Mouse (Mus musculus) thymus, adult 2 months (tissue): Measurements from ENCODE around the gene Olfr1340. TPM values are rescaled to one million over a fixed set of nuclear protein-coding genes. Genes with fewer than 3 reads are reported as not detected.

Source experiments
- DNase-seq: peaks from one replicate; pipeline ENCODE4 v3.0.0; 2021
- H3K27ac ChIP-seq: fragments of 200-500 bp; 2 replicates; pipeline ENCODE4 v1.5.1; 2012; ENCODE audit warnings: low read length, control low read depth; ENCODE audit not compliant: control insufficient read depth, insufficient read depth
- H3K27me3 ChIP-seq: fragments of 200-500 bp; 2 replicates; pipeline ENCODE4 v1.6.1; 2012; ENCODE audit warnings: mild to moderate bottlenecking, low read length, moderate library complexity, mixed read lengths; ENCODE audit not compliant: control insufficient read depth, insufficient read depth
- H3K36me3 ChIP-seq: fragments of 200-500 bp; 2 replicates; pipeline ENCODE4 v1.6.1; 2012; ENCODE audit warnings: mild to moderate bottlenecking, low read length, moderate library complexity; ENCODE audit not compliant: control insufficient read depth, insufficient read depth
- H3K4me1 ChIP-seq: fragments of 200-500 bp; replicated peaks from 2 replicates; pipeline ENCODE4 v1.6.1; 2012; ENCODE audit warnings: low read length; ENCODE audit not compliant: control insufficient read depth, insufficient read depth
- H3K4me3 ChIP-seq: fragments of 200-500 bp; 2 replicates; pipeline ENCODE4 v1.5.1; 2012; ENCODE audit warnings: mild to moderate bottlenecking, low read length, control low read depth, moderate library complexity; ENCODE audit not compliant: control insufficient read depth, insufficient read depth
- CTCF ChIP-seq: fragments of 200-500 bp; IDR thresholded peaks from 2 replicates; pipeline ENCODE4 v1.5.1; 2012; ENCODE audit warnings: mild to moderate bottlenecking, control low read depth, low read length, moderate library complexity, borderline replicate concordance; ENCODE audit not compliant: control insufficient read depth, poor library complexity, insufficient read depth; ENCODE audit errors: extremely low read depth
- POLR2A ChIP-seq: fragments of 200-500 bp; IDR thresholded peaks from 2 replicates; pipeline ENCODE4 v1.6.1; 2012; ENCODE audit warnings: mild to moderate bottlenecking, low read length, control low read depth, moderate library complexity; ENCODE audit not compliant: control insufficient read depth, poor library complexity, insufficient read depth; ENCODE audit errors: extremely low read depth
- WGBS: fragments of 180-500 bp; shearing (Covaris S2); methylation state at CpG from one replicate; pipeline ENCODE4 v1.1.7; 2018; 5-methylcytosine and 5-hydroxymethylcytosine counted together
- polyA plus RNA-seq: library from polyadenylated mRNA; depleted of rRNA; stranded (reverse); fragments of >200 nt; gene quantifications from 2 replicates; pipeline ENCODE4 v1.2.3, GENCODE M21; 2012; rRNA removed

Olfr1340 gene
- polyA plus RNA-seq, 1 experiment, result not detected

DNA sequence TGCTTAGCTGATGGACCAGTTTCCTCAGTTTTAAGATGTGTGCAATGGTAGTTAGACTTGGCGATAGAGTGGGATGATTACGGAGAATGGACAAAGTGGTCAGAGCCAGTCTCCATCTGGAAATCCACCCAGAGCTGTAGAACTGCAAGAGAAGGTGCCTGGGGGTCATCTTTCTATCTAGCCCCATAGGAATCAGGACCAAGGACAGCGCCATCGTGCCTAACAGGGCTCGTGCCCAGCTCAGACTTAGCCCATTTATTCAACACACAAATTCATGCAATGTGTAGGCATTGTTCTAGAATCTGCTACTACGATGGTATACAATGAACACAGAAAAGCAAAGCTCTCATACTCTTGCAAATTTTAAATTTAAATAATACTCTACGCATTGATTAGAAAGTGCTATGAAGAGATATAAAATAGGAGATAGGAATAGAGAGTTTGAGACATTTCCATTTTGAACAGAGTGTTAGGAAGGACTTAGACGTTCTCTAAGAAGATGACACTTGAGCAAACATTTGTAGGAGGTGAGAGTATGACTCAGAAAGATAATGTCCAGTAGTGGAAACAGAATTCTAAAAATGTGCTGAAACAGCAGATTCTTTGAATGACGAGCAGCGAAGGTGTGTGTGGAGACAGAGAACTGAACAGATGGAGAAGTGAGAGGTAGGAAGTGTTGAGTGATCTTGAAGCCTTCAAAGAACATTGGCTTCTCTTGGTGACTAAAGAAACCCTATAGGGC, 2.0 kb downstream of the Olfr1340 start:
- Histone ChIP-seq H3K27me3 (no peaks in the 10 kb centered on the region), H3K36me3 (no peaks in the 10 kb centered on the region), H3K4me1 (no peaks in the 10 kb centered on the region), H3K4me3 (no peak overlapping the region), H3K27ac (no peak overlapping the region)
- TF ChIP-seq CTCF, result no peak
- TF ChIP-seq POLR2A, result no peak
- 57% methylated on average over 10 of the region's 10 CpGs for WGBS
- DNase-seq, result no peak

DNA sequence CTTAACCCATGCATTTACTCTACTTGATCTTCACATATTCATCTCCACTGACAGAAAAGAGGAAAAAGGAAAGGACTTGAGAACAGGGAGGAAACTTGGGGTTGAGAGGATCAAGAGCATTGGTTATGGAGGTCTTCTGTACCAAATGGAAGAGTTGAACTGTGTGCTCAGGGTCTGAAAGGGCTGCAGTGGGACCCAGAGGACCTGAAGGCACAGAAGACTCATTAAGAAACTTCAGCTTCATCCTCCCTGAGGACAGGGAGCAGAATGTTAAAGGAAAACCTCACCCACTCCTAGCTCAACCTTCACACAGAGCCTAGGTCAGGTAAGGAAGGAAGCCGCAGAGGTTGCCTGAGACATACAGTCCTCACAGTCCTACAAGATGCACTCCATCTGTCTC, 11.9 kb downstream of the Olfr1340 start, which contains the start of gene Olfr1339:
Gene Olfr1339, plus strand, starts transcription at position 301 of the 400 bp plus-strand sequence.
- TF ChIP-seq CTCF (no peak), POLR2A (no peak)
- DNase-seq, result no peak
- WGBS, result 100% methylated on average over 1 of the region's 1 CpGs

DNA sequence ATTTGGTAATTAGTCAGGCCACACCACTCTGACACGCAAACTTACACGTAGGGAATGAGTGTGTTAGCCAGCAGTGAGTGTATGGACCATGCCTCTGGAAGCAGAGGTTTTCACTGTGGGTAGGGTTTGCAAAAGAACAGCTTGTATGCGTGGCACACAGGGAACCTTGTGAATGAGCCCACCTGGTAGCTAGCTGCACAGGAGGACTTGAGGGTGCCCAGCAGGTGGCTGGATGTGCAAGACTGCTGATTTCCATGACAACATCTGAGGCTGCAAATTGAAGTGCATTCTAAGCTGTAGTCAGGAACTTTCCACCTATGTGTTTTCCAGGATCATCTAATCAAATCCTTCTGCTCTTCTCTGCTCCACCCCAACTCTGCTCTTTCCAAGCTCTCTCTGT, 19.6 kb downstream of the Olfr1340 start:
- DNase-seq, result no peak
- Histone ChIP-seq H3K4me1 (no peaks in the 10 kb centered on the region), H3K27me3 (no peaks in the 10 kb centered on the region), H3K36me3 (no peaks in the 10 kb centered on the region), H3K27ac (no peak overlapping the region), H3K4me3 (no peak overlapping the region)
- WGBS, result 78% methylated on average over 3 of the region's 3 CpGs
- TF ChIP-seq POLR2A (no peak), CTCF (no peak)

More for the DNA sequence above, 11.9 kb downstream of the Olfr1340 start, which contains the start of gene Olfr1339:
- Histone ChIP-seq H3K4me1 (no peaks in the 10 kb centered on the region), H3K27me3 (no peaks in the 10 kb centered on the region), H3K27ac (no peak within 1 kb of the TSS), H3K4me3 (no peak within 1 kb of the TSS), H3K36me3 (no peaks in the 10 kb centered on the region)

DNA sequence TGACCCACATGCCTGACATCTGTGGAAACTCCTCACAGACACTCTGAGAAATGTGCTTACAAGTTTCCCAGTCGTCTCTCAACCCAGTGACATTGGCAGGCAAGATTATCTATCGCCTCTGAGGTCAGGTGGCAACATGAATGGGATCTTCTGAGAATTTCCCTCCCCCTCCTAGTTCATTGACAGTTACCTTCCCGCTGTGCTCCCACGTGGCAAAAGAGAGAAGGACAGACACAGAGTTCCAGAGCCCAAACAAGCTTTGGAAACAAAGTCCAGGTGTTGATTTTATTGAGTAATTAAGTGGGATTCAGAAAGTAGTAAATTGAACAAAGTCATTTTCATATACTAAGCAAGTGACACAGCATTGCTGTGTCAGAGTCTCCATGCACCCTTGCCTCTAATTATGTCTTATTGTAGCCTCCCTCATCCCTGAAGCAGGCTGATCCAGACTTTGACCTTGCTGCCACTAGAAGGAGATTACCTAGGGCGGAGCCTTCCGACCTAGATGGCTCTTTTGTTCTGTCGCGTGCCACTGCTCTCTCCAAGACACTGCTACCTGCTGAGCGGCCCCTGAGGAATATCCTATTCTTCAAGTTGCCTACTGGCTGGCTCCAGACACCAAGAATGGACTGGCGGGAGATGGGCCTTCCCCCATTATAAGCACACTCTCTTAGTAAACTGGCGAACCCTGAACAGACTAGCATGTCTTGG, 21.2 kb downstream of the Olfr1340 start:
- TF ChIP-seq POLR2A, result no peak
- no peak for TF ChIP-seq CTCF
- Histone ChIP-seq H3K27ac (no peak overlapping the region), H3K4me1 (no peaks in the 10 kb centered on the region), H3K4me3 (no peak overlapping the region), H3K36me3 (no peaks in the 10 kb centered on the region), H3K27me3 (no peaks in the 10 kb centered on the region)
- 23% methylated on average over 11 of the region's 11 CpGs for WGBS
- DNase-seq, result no peak

DNA sequence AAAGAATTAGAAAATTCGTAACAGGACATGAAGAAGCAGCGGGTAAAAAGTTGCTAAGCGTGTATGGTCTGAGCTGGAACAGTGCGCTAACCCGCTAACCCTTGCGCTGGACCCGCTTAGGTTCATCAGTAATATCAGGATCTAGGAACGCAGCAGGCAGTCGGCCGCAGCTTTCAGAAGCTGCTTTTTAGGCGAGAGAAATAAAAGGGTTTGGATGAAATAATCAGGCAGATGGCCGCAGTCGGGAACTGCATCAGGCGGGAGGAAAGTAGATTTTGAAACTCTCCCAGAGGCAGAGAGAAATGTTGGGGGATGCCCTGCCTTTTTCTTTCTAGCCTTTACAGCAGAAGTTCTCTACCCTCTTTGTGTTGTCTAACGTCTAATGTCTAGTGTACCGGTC, 21.9 kb downstream of the Olfr1340 start:
- no peak for DNase-seq
- H3K36me3 ChIP-seq, result no peaks in the 10 kb centered on the region
- TF ChIP-seq CTCF (no peak), POLR2A (no peak)
- no peaks in the 10 kb centered on the region for H3K27me3 ChIP-seq
- 24% methylated on average over 16 of the region's 16 CpGs for WGBS
- H3K4me3 ChIP-seq, result no peak overlapping the region
- H3K4me1 ChIP-seq, result no peaks in the 10 kb centered on the region
- H3K27ac ChIP-seq, result no peak overlapping the region

DNA sequence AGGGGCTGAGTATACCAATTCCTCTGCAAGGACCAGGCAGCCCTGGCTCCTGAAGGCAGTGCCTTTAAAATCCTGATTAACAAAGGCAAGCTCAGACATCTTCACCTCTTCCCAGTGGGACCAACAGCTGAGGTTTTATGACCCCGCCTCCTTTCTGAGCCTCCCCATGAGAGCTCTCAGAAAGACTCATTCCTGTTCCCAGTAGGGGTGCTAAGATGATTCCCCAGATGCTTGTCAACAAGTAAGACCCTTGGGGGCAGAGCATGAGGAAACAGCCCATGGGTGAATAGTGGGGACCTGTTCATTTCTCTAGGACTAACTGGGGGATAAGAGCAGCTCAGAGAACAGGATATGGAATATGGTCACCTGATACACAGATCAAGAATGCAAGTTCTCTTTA, 38.7 kb downstream of the Olfr1340 start, which contains the start of gene Olfr1338:
Gene Olfr1338, minus strand, starts transcription at position 101 of the 400 bp plus-strand sequence.
- H3K27me3 ChIP-seq, result no peaks in the 10 kb centered on the region
- no peak for TF ChIP-seq CTCF
- no peak for TF ChIP-seq POLR2A
- no peak within 1 kb of the TSS for H3K27ac ChIP-seq
- H3K36me3 ChIP-seq, result no peaks in the 10 kb centered on the region
- no peaks in the 10 kb centered on the region for H3K4me1 ChIP-seq
- WGBS, result 86% methylated on average over 1 of the region's 1 CpGs
- no peak within 1 kb of the TSS for H3K4me3 ChIP-seq
- no peak for DNase-seq

Other genes starting within 250 kb of the Olfr1340 start
- 9.4 and 11.7 TPM in 2 replicates for gene Tie1, start 230.1 kb upstream of the Olfr1340 start, polyA plus RNA-seq
- gene 2610528J11Rik, start 193.1 kb upstream of the Olfr1340 start, polyA plus RNA-seq, result 1.6 and 2.1 TPM in 2 replicates
- gene Tmem125, start 176.1 kb upstream of the Olfr1340 start, polyA plus RNA-seq, result 1.7 and 2.1 TPM in 2 replicates
- gene Cfap57, start 99.4 kb upstream of the Olfr1340 start, polyA plus RNA-seq, result 0.05 TPM in 2 replicates
- gene Ebna1bp2, start 99.3 kb upstream of the Olfr1340 start, polyA plus RNA-seq, result 29.7 and 32.1 TPM in 2 replicates
- gene Olfr62, start 61.2 kb upstream of the Olfr1340 start, polyA plus RNA-seq, result not detected in 2 replicates
- 0.13 TPM in 1 of 2 replicates, not detected in the other for gene Olfr1342, start 27.4 kb upstream of the Olfr1340 start, polyA plus RNA-seq
- gene Olfr1341, start 16.6 kb upstream of the Olfr1340 start, polyA plus RNA-seq, result 0.15 TPM in 1 of 2 replicates, not detected in the other
- not detected in 2 replicates for gene Olfr1339, start 12.0 kb downstream of the Olfr1340 start, polyA plus RNA-seq
- gene Olfr1338, start 38.6 kb downstream of the Olfr1340 start, polyA plus RNA-seq, result not detected in 2 replicates
- 0.11 TPM in 1 of 2 replicates, not detected in the other for gene Olfr1337, start 62.4 kb downstream of the Olfr1340 start, polyA plus RNA-seq
- not detected in 2 replicates for gene Olfr1335, start 89.8 kb downstream of the Olfr1340 start, polyA plus RNA-seq
- not detected in 2 replicates for gene Olfr1333, start 116.1 kb downstream of the Olfr1340 start, polyA plus RNA-seq
- not detected in 2 replicates for gene Olfr1331, start 144.5 kb downstream of the Olfr1340 start, polyA plus RNA-seq
- gene Olfr1330, start 168.5 kb downstream of the Olfr1340 start, polyA plus RNA-seq, result not detected in 2 replicates
- not detected in 2 replicates for gene Olfr1329, start 197.3 kb downstream of the Olfr1340 start, polyA plus RNA-seq
- gene Olfr1328, start 218.5 kb downstream of the Olfr1340 start, polyA plus RNA-seq, result not detected in 2 replicates
- 0.10 and 0.18 TPM in 2 replicates for gene Lao1, start 241.4 kb downstream of the Olfr1340 start, polyA plus RNA-seq